Mouse (Mus musculus): ENCODE measurements around the gene Gm49601.

DNA sequence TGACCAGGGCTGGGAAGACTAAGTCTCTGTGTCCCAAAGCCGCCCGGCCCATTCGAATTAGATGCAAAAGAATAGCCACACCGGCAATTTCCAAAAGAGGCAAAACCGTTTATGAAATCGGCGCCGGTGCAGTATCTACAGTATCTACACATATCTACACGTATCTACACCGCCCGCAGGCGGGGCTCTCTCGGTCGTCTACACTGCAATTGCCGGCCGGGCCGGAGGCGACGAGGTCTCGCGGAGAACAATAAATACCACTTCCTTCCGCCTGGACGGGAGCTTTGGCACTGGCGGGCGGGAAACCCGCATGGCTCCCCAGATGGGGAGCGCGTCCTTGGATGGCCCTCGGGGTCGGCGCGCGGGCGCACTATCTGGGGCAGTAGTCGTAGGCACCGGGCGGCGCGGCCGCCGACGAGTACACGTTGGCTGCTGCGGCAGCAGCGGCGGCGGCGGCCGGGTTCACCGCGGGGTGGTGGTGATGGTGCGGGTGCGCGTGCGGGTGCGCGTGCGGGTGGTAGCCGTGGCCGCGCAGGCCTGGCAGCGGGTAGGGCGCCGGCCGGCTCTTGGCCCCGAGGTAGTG is 44.5 kb downstream of the Gm49601 start:
- no peak for TF ChIP-seq CTCF (IDR thresholded peaks at IDR 0.05; ENCODE audit: borderline replicate concordance, insufficient read depth, low read length)
- TF ChIP-seq POLR2A (IDR thresholded peaks at IDR 0.05; ENCODE audit: low read depth, low read length) = no peak
